Mouse (Mus musculus) intestine, postnatal 0 days (tissue): ENCODE data around the gene Zbtb8b. TPM values are rescaled to one million over a fixed set of nuclear protein-coding genes. Genes with fewer than 3 reads are reported as not detected.

Experiments
- ATAC-seq: fragments of 200-750 bp; cut with Nextera tagmentation; 2 replicates; pipeline ENCODE4 v1.8.0; 2017; ENCODE audit warnings: mild to moderate bottlenecking, moderate TSS enrichment, moderate library complexity
- H3K27ac ChIP-seq: fragments of 300-500 bp; sonication (generic); 2 replicates; pipeline ENCODE4 v1.5.1; 2014; ENCODE audit warnings: mild to moderate bottlenecking, low read depth, low read length, moderate library complexity
- H3K27me3 ChIP-seq: fragments of 300-500 bp; sonication (generic); replicated peaks from 2 replicates; pipeline ENCODE4 v1.6.1; 2014; ENCODE audit warnings: low read length, mixed read lengths; ENCODE audit not compliant: control insufficient read depth, insufficient read depth
- H3K36me3 ChIP-seq: fragments of 300-500 bp; sonication (generic); 2 replicates; pipeline ENCODE4 v1.6.1; 2014; ENCODE audit warnings: mild to moderate bottlenecking, moderate library complexity; ENCODE audit not compliant: control insufficient read depth, insufficient read depth
- H3K4me1 ChIP-seq: fragments of 300-500 bp; sonication (generic); replicated peaks from 2 replicates; pipeline ENCODE4 v1.6.1; 2014; ENCODE audit warnings: antibody characterized with exemption, low read length, mixed read lengths; ENCODE audit not compliant: control insufficient read depth, insufficient read depth
- H3K4me2 ChIP-seq: fragments of 300-500 bp; sonication (generic); replicated peaks from 2 replicates; pipeline ENCODE4 v1.6.1; 2014; ENCODE audit warnings: low read depth, mild to moderate bottlenecking, moderate library complexity
- H3K4me3 ChIP-seq: fragments of 300-500 bp; sonication (generic); 2 replicates; pipeline ENCODE4 v1.5.1; 2014; ENCODE audit warnings: low read depth, low read length
- H3K9ac ChIP-seq: fragments of 300-500 bp; sonication (generic); 2 replicates; pipeline ENCODE4 v1.6.1; 2014; ENCODE audit warnings: mild to moderate bottlenecking, low read depth, low read length
- H3K9me3 ChIP-seq: fragments of 300-500 bp; sonication (generic); 2 replicates; pipeline ENCODE4 v1.6.1; 2016; ENCODE audit warnings: mixed run types; ENCODE audit not compliant: control insufficient read depth
- CTCF ChIP-seq: sonication (generic); IDR thresholded peaks from 2 replicates; pipeline ENCODE4 v1.5.1; 2016; ENCODE audit warnings: low read depth, mild to moderate bottlenecking, control low read depth, antibody characterized with exemption, moderate library complexity
- WGBS: fragments of 180-500 bp; shearing (Covaris S2); extraction: QIAGEN DNeasy Blood & Tissue Kit; methylation state at CpG from one replicate; pipeline ENCODE4 v1.1.7; 2014; 5-methylcytosine and 5-hydroxymethylcytosine counted together
- polyA plus RNA-seq: library from polyadenylated mRNA; unstranded; fragments of >200 nt; fragmentation: Nextera tagmentation; extraction: Ambion mirVana; gene quantifications from 2 replicates; pipeline ENCODE4 v1.2.1, GENCODE M21; 2015

Zbtb8b gene
- polyA plus RNA-seq, 1 experiment from 2014 or later = 0.14 TPM

DNA sequence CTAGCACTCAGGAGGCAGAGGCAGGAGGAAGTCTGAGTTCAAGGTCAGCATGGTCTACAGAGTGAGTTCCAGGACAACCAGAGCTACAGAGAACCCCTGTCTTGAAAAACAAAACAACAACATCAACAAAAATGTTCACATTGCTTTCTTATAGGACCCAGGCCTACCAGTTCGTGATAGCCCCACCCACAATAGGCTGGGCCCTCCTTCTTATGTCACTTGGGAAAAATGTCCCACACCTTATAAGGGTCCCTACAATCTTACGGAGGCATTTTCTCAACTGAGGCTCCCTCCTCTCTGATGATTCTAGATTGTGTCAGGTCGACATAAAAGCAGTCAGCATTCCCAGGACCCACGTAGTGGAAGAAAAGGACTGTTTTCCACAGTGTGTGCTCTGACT is 40.8 kb downstream of the Zbtb8b start:
- no peak overlapping the region for H3K9ac ChIP-seq
- H3K27me3 ChIP-seq = no peaks in the 10 kb centered on the region
- no peaks in the 10 kb centered on the region for H3K4me1 ChIP-seq
- no peak for ATAC-seq
- no peak overlapping the region for H3K27ac ChIP-seq
- no peak overlapping the region for H3K4me3 ChIP-seq
- H3K36me3 ChIP-seq = no peaks in the 10 kb centered on the region
- WGBS = 78% methylated on average over 4 of the region's 4 CpGs
- H3K4me2 ChIP-seq = no peak overlapping the region
- no peaks in the 10 kb centered on the region for H3K9me3 ChIP-seq
- TF ChIP-seq CTCF = no peak

DNA sequence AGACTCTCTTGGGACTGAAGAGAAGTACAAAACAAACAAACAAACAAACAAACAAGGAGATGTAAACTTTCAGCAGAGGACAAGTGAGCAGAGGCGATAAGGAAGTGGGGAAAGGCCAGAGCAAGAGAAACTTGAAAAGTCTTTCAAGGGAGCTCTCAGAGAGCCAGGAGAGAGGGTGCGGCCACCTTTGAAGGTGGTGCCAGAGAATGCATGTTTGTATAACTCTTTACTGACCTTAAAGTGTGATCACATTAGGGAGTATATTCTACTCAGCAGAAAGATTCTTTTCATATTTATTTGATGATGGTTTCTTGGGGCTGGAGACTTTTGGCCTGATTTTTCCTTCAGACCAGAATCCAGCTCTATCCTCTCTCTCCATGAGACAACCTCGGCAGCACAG is 43.7 kb downstream of the Zbtb8b start:
- ATAC-seq = no peak
- H3K4me1 ChIP-seq = no peaks in the 10 kb centered on the region
- no peak for TF ChIP-seq CTCF
- H3K9ac ChIP-seq = no peak overlapping the region
- H3K36me3 ChIP-seq = no peaks in the 10 kb centered on the region
- no peak overlapping the region for H3K4me3 ChIP-seq
- H3K4me2 ChIP-seq = no peak overlapping the region
- WGBS = 58% methylated on average over 3 of the region's 3 CpGs
- no peaks in the 10 kb centered on the region for H3K9me3 ChIP-seq
- no peaks in the 10 kb centered on the region for H3K27me3 ChIP-seq
- H3K27ac ChIP-seq = no peak overlapping the region

DNA sequence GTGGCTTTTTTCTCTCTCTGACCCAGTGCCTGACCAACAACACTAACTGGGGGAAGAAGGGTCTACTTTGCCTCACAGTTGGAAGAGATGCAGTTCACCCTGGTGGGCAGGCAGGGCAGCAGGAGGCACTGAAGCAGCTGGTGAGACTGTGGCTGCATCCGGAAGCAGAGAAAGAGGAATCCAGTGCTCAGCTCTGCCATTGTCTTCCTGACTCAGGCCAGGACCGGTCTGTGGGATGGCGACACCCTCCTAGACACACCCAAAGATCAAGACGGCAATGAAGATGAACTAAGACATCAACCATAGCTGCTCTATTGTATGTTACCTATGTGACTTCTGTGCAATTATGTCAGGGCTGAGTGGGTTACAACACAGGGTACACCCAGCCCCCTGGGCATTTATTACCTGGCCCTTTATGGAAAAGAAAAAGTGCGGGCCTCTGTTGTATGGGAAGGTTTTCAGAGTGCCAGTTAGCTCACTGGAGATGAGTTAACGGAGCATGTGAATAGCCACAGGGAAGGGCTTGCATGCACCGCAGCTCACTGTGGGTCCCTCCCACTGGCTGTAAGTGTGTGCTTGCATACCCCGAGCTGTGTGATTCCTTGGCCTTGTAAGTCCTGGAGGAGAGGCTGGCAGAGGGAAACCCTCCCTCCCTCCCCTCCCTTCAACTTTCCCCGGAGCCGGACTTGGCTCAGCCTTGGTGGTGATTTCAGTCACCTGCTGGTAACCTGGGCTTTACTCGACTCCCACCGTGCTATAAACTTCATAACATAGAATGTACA is 46.4 kb downstream of the Zbtb8b start:
- WGBS = 36% methylated on average over 12 of the region's 12 CpGs
- no peak for ATAC-seq

DNA sequence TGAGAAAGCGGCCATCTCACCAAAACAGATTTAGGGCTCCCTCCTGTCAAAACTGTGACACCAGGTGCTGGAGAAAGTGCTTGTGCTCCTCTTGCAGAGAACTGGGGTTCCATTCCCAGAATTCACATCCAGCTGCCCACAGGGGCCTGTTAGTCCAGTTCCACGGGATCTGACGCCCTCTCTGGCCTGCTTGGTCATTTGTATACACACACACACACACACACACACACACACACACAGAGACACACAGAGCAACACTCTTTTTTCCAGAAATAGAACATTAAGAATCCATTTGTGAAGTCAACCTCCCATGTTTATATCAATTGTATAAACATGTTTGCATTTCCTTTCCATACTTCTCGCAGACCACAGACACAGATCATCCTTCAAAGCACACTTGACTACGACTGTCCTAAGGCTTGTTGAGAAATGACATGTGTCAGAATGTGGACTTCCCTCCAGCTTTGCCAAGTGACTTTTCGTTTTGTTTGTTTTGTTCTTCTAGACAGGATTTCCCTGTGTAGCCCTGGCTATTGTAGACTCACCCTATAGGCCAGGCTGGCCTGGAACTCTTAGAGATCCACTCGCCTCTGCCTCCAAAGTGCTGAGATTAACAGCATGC is 49.6 kb downstream of the Zbtb8b start:
- TF ChIP-seq CTCF = 0 out of 2 replicates have a peak, but pooled peaks have one; percentile 16
- H3K4me2 ChIP-seq = no peak overlapping the region
- no peaks in the 10 kb centered on the region for H3K36me3 ChIP-seq
- no peaks in the 10 kb centered on the region for H3K4me1 ChIP-seq
- H3K27me3 ChIP-seq = no peaks in the 10 kb centered on the region
- 66% methylated on average over 7 of the region's 7 CpGs for WGBS
- no peak overlapping the region for H3K9ac ChIP-seq
- no peak overlapping the region for H3K27ac ChIP-seq
- no peak for ATAC-seq
- H3K4me3 ChIP-seq = no peak overlapping the region
- H3K9me3 ChIP-seq = no peaks in the 10 kb centered on the region

More for the DNA sequence above, 46.4 kb downstream of the Zbtb8b start:
- Histone ChIP-seq H3K4me1 (no peaks in the 10 kb centered on the region), H3K4me2 (no peak overlapping the region), H3K27me3 (no peaks in the 10 kb centered on the region), H3K4me3 (no peak overlapping the region), H3K27ac (no peak overlapping the region), H3K9me3 (no peaks in the 10 kb centered on the region), H3K36me3 (no peaks in the 10 kb centered on the region), H3K9ac (no peak overlapping the region)
- TF ChIP-seq CTCF = no peak

DNA sequence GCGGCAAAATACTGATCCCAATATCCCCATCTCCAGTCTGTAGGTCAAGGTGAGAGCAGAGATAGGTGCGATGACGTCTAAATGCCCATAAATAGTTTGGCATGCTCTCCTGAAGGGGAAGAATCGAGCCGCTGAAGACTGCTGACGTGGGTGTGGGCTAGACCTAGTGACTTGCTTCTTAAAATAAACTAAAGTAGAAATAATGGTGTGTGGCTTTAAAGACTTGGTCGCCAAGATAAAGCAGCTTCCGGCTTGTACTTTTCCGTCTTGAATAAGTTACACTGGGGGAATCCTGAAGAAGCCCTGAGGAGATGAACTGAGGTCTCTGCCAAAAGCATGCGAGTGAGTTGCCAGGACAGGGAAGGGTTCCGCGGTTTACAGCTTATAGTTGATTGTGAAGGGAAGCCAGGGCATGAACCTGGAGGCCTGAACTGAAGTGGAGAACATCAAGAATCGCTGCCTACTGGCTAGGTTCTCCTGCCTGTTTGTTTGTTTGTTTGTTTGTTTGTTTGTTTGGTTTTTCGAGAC is 50.4 kb downstream of the Zbtb8b start:
- no peak for TF ChIP-seq CTCF
- Histone ChIP-seq H3K27ac (no peak overlapping the region), H3K27me3 (no peaks in the 10 kb centered on the region), H3K4me2 (no peak overlapping the region), H3K4me1 (no peaks in the 10 kb centered on the region), H3K4me3 (no peak overlapping the region), H3K36me3 (no peaks in the 10 kb centered on the region), H3K9ac (no peak overlapping the region), H3K9me3 (no peaks in the 10 kb centered on the region)
- ATAC-seq = no peak
- 75% methylated on average over 14 of the region's 14 CpGs for WGBS

DNA sequence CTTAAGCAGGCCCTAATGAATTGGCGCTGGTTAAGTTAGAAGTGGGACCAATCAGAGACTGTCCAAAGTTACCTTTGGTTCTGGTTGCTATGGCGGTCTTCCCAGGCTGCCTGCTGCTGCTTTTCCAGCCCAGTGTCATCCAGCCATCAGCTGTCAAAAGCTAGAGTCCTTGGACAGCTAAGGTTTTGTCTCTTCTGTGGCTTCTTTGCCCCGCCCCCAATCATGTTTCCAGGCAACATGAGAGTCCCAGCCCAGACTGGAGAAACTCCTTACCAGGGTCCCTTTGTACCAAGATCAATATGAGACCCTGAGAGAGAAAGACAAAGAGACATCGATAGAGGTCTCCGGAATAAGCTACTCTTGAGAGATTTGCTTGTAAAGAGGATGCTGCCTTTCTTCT is 52.2 kb downstream of the Zbtb8b start:
- TF ChIP-seq CTCF = no peak
- no peaks in the 10 kb centered on the region for H3K36me3 ChIP-seq
- ATAC-seq = no peak
- no peak overlapping the region for H3K27ac ChIP-seq
- no peak overlapping the region for H3K4me2 ChIP-seq
- H3K4me1 ChIP-seq = no peaks in the 10 kb centered on the region
- no peak overlapping the region for H3K9ac ChIP-seq
- 80% methylated on average over 5 of the region's 5 CpGs for WGBS
- H3K27me3 ChIP-seq = no peaks in the 10 kb centered on the region
- H3K4me3 ChIP-seq = no peak overlapping the region
- H3K9me3 ChIP-seq = no peaks in the 10 kb centered on the region
